In genomic region chr2:119514026-119514522, GRCm38 (mm10) we compare ENCODE assay signal across 22 mouse cellular contexts. TPM values are rescaled to one million over a fixed set of nuclear protein-coding genes. Genes with fewer than 3 reads are reported as not detected.
DNase-seq lines count a peak whose midpoint lies in the region; ATAC-seq and TF ChIP-seq lines count a peak whose summit lies in the region.
"Had no signal": no experiment of that assay in that cellular context is flagged by ENCODE, and none has a peak within 500 bp of the region (broad histone marks: within the 10 kb centered on the region; RNA-seq: fewer than 3 reads in every experiment).

No protein-coding gene starts in this region.

- H3K36me3 ChIP-seq in lung, postnatal 0 days (ENCODE audit: insufficient read depth, low read length) = no peaks in the 10 kb centered on the region
- no peaks in the 10 kb centered on the region for H3K36me3 ChIP-seq in C2C12 (ENCODE audit: control insufficient read depth, insufficient read depth)
- H3K36me3 ChIP-seq: embryonic facial prominence, embryonic 10.5 days; embryonic facial prominence, embryonic 12.5 days; forebrain, embryonic 15.5 days had no signal

- no peaks in the 10 kb centered on the region for H3K9me3 ChIP-seq in lung, postnatal 0 days (ENCODE audit: low read length)
- H3K9me3 ChIP-seq: embryonic facial prominence, embryonic 10.5 days; embryonic facial prominence, embryonic 12.5 days; forebrain, embryonic 13.5 days; forebrain, embryonic 15.5 days had no signal

- H3K4me2 ChIP-seq in lung, postnatal 0 days (replicated peaks; ENCODE audit: low read depth, low read length) = no peak overlapping the region
- H3K4me2 ChIP-seq: embryonic facial prominence, embryonic 12.5 days; forebrain, embryonic 13.5 days; forebrain, embryonic 15.5 days had no signal

- 0 out of 2 replicates have a peak, but pooled peaks have one; percentile 29 for TF ChIP-seq EP300 in lung, postnatal 0 days (IDR thresholded peaks at IDR 0.05)

- no peaks in the 10 kb centered on the region for H3K4me1 ChIP-seq in lung, postnatal 0 days (ENCODE audit: insufficient read depth, low read depth, low read length)
- H3K4me1 ChIP-seq: embryonic facial prominence, embryonic 10.5 days; embryonic facial prominence, embryonic 12.5 days; forebrain, embryonic 13.5 days; forebrain, embryonic 15.5 days had no signal

- H3K27ac ChIP-seq in lung, postnatal 0 days (ENCODE audit: low read length) = no peak overlapping the region
- H3K27ac ChIP-seq: embryonic facial prominence, embryonic 10.5 days; embryonic facial prominence, embryonic 12.5 days; forebrain, embryonic 13.5 days; forebrain, embryonic 15.5 days had no signal

- H3K79me3 ChIP-seq in C2C12 (ENCODE audit: low read depth) = no peaks in the 10 kb centered on the region

- TF ChIP-seq CTCF in lung, postnatal 0 days (IDR thresholded peaks at IDR 0.05) = no peak
- no peak for TF ChIP-seq CTCF in C2C12 (IDR thresholded peaks at IDR 0.05; ENCODE audit: control insufficient read depth, insufficient read depth, insufficient read length)

- no peak overlapping the region for H3ac ChIP-seq in C2C12 (ENCODE audit: control insufficient read depth, insufficient read length, low read depth)

- H3K9ac ChIP-seq in lung, postnatal 0 days (replicated peaks; ENCODE audit: low read depth) = no peak overlapping the region
- H3K9ac ChIP-seq: embryonic facial prominence, embryonic 12.5 days; forebrain, embryonic 13.5 days; forebrain, embryonic 15.5 days; forebrain, postnatal 0 days had no signal

- ATAC-seq in lung, postnatal 0 days = peak; percentile 28; the same call in 1 of the 2 replicates
- peak; percentile 49 for ATAC-seq in megakaryocyte, adult 5-6 weeks (ENCODE audit: poor library complexity, severe bottlenecking)
- ATAC-seq: activated CD4-positive, CD25-positive, alpha-beta regulatory T cell, adult 4 months; forebrain, embryonic 13.5 days; forebrain, embryonic 15.5 days; forebrain, postnatal 0 days had no signal

- WGBS in lung, postnatal 0 days = 54% methylated on average over 3 of the region's 3 CpGs

- no peak overlapping the region for H3K4me3 ChIP-seq in lung, postnatal 0 days (ENCODE audit: low read depth, low read length)
- H3K4me3 ChIP-seq in C2C12 (ENCODE audit: insufficient read depth, poor library complexity, severe bottlenecking) = no peak overlapping the region
- H3K4me3 ChIP-seq: embryonic facial prominence, embryonic 10.5 days; embryonic facial prominence, embryonic 12.5 days; forebrain, embryonic 13.5 days; forebrain, embryonic 15.5 days had no signal

- H3K79me2 ChIP-seq in C2C12 (ENCODE audit: control insufficient read depth, insufficient read depth) = no peaks in the 10 kb centered on the region

- peak; percentile 63 for DNase-seq in lung, postnatal 0 days (ENCODE audit: low spot score)
- DNase-seq in lung, postnatal 4 days = no peak
- no peak for DNase-seq in kidney, adult 18-20 months
- DNase-seq in spleen, adult 18-20 months = no peak
- DNase-seq in kidney, adult 11 months = no peak
- DNase-seq: adrenal gland, adult 8-10 months; adrenal gland, postnatal 14 days; adrenal gland, postnatal 36 days; B cell, adult 2 months; cerebellum, adult 11-12 months; cerebellum, adult 2 months; cerebellum, adult 9-10 months; cerebellum, postnatal 10 days; cerebellum, postnatal 25 days; forebrain, postnatal 0 days had no signal

- H3K27me3 ChIP-seq in lung, postnatal 0 days (replicated peaks; ENCODE audit: insufficient read depth, low read length) = no peaks in the 10 kb centered on the region
- no peaks in the 10 kb centered on the region for H3K27me3 ChIP-seq in C2C12 (ENCODE audit: control insufficient read depth, insufficient read depth, insufficient read length)
- H3K27me3 ChIP-seq: embryonic facial prominence, embryonic 12.5 days; forebrain, embryonic 13.5 days; forebrain, embryonic 15.5 days had no signal

TF ChIP-seq in C2C12, 6 proteins besides CTCF, POLR2A, EP300 and RAD21:
- TF ChIP-seq CEBPB (IDR thresholded peaks at IDR 0.05; ENCODE audit: low read depth) = peak; percentile 7
- no peak for TF ChIP-seq MYOG (IDR thresholded peaks at IDR 0.05; ENCODE audit: control insufficient read depth, extremely low read depth, insufficient read length)
TF ChIP-seq in C2C12: peak in this region for 1.

RNA-seq across cellular contexts. Expression of gene Exd1, which starts 33.4 kb away (rescaled TPM):
- 0.11 and 0.18 TPM in 2 replicates for polyA plus RNA-seq in lung, postnatal 0 days (2015; fragmentation: Nextera tagmentation; extraction: Ambion mirVana)
- 0.05 TPM for polyA plus RNA-seq in C2C12 (2012; fragmentation: generic; extraction: Trizol)
- 0.48 TPM in 1 of 2 replicates, not detected in the other for total RNA-seq in megakaryocyte, adult 5-6 weeks (2015)
- 0.04 TPM in 1 of 2 replicates, not detected in the other for total RNA-seq in megakaryocyte, adult 5-6 weeks (2017)

RNA-seq across cellular contexts. Expression of gene Chp1, which starts 33.4 kb away (rescaled TPM):
- 113 and 129 TPM in 2 replicates for polyA plus RNA-seq in lung, postnatal 0 days (2015; fragmentation: Nextera tagmentation; extraction: Ambion mirVana)
- 51.9 TPM for polyA plus RNA-seq in C2C12 (2012; fragmentation: generic; extraction: Trizol)
- total RNA-seq in megakaryocyte, adult 5-6 weeks (2015) = 90.6 and 99.8 TPM in 2 replicates
- 94.3 and 133 TPM in 2 replicates for total RNA-seq in megakaryocyte, adult 5-6 weeks (2017)

RNA-seq across cellular contexts. Expression of gene Ino80, which starts 36.6 kb away (rescaled TPM):
- 3.2 and 3.4 TPM in 2 replicates for polyA plus RNA-seq in lung, postnatal 0 days (2015; fragmentation: Nextera tagmentation; extraction: Ambion mirVana)
- polyA plus RNA-seq in C2C12 (2012; fragmentation: generic; extraction: Trizol) = 5.7 TPM
- total RNA-seq in megakaryocyte, adult 5-6 weeks (2015) = 19.9 and 22.0 TPM in 2 replicates
- 18.6 and 22.7 TPM in 2 replicates for total RNA-seq in megakaryocyte, adult 5-6 weeks (2017)
